Mouse (Mus musculus): ENCODE measurements around the gene Pou3f3. TPM values are rescaled to one million over a fixed set of nuclear protein-coding genes. Genes with fewer than 3 reads are reported as not detected.

Gene Pou3f3
- polyA plus RNA-seq, 1 experiment from 2014 or later, result 19.0 TPM

GRCm38 (mm10) chr1:42713104-42713932, 17.8 kb downstream of the Pou3f3 start:
- no peaks in the 10 kb centered on the region for H3K36me3 ChIP-seq (replicated peaks)
- WGBS, result under 1% methylated on average over 46 of the region's 46 CpGs
- H3K9ac ChIP-seq, result peak overlapping the region; percentile 57
- no peaks in the 10 kb centered on the region for H3K27me3 ChIP-seq (replicated peaks)
- peak; percentile 43 for ATAC-seq (replicated peaks)
- H3K4me1 ChIP-seq, result peaks cover 51% of the 10 kb centered on the region
- H3K4me2 ChIP-seq, result peak overlapping the region; percentile 69
- peak overlapping the region; percentile 77 for H3K27ac ChIP-seq
- no peaks in the 10 kb centered on the region for H3K9me3 ChIP-seq
- H3K4me3 ChIP-seq, result peak overlapping the region; percentile 54

DNA sequence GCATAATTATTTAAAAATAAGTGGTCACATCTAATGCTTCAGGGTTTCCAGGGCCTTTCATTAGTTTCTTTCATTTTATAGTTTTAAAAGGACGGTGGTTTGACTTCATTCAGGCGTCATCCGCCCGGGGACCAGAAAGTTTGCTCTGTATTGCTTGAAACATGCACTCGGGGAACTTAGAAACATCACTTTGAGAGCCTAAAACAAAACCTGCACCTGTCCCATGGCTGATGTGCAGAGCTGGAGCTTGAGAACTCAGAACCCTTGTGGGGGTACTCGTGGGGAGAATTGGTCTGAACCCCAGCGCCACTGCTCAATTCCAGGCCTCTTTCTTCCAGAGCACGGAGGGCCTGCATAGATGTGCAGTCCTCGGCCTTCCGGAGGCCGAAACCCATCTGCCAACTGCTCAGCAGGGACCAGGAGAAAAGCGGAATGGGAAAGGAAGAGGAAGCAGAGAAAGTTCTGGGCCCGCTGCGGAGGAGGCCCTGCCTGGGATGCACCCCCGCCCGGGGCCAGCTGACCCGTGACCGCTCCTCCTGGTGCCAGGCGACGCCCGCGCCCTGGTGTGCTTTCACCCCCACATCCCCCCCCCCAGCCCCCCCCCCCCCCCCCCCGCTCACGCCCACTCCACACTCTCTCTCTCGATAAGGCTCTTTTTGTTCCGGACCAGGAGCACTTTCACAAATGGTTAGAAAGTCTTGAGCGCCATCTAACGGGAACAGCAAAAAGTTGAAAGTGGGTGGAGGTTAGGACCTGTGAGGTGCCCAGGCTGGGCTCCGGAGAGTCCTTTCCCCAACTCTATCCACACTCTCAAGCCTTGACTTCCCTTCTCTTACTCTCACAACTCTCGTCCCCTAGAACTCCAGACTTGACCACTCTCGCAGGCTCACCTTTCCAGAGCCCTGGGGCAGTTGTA, 18.7 kb downstream of the Pou3f3 start:
- WGBS, result 2% methylated on average over 24 of the region's 31 CpGs
- peak; percentile 51 for ATAC-seq (replicated peaks)
- H3K4me3 ChIP-seq, result peak overlapping the region; percentile 54

GRCm38 (mm10) chr1:42718549-42718948, 23.0 kb downstream of the Pou3f3 start:
- Histone ChIP-seq H3K9me3 (no peaks in the 10 kb centered on the region), H3K27me3 (replicated peaks) (no peaks in the 10 kb centered on the region), H3K9ac (no peak overlapping the region), H3K36me3 (replicated peaks) (no peaks in the 10 kb centered on the region), H3K4me1 (peaks cover 20% of the 10 kb centered on the region), H3K27ac (0 out of 2 replicates have a peak overlapping the region, but pooled peaks have one; percentile 27), H3K4me3 (no peak overlapping the region), H3K4me2 (no peak overlapping the region)
- WGBS, result 20% methylated on average over 5 of the region's 5 CpGs
- peak; percentile 27 for ATAC-seq (replicated peaks)

More for the DNA sequence above, 18.7 kb downstream of the Pou3f3 start:
- H3K27me3 ChIP-seq (replicated peaks), result no peaks in the 10 kb centered on the region
- no peaks in the 10 kb centered on the region for H3K36me3 ChIP-seq (replicated peaks)
- H3K9ac ChIP-seq, result peak overlapping the region; percentile 57
- peak overlapping the region; percentile 77 for H3K27ac ChIP-seq
- H3K4me2 ChIP-seq, result peak overlapping the region; percentile 69
- H3K9me3 ChIP-seq, result no peaks in the 10 kb centered on the region
- H3K4me1 ChIP-seq, result peaks cover 49% of the 10 kb centered on the region

- peaks cover 10% of the 10 kb centered on the region for H3K4me1 ChIP-seq
- H3K27ac ChIP-seq, result no peak overlapping the region
- H3K4me3 ChIP-seq, result no peak overlapping the region
- H3K4me2 ChIP-seq, result no peak overlapping the region
- H3K9ac ChIP-seq, result no peak overlapping the region
- 72% methylated on average over 5 of the region's 5 CpGs for WGBS
- H3K36me3 ChIP-seq (replicated peaks), result no peaks in the 10 kb centered on the region
- no peak for ATAC-seq (replicated peaks)
- no peaks in the 10 kb centered on the region for H3K9me3 ChIP-seq
- no peaks in the 10 kb centered on the region for H3K27me3 ChIP-seq (replicated peaks)
Measured at GRCm38 (mm10) chr1:42721353-42721752, 25.8 kb downstream of the Pou3f3 start.

- Histone ChIP-seq H3K4me2 (no peak overlapping the region), H3K4me3 (no peak overlapping the region), H3K27ac (no peak overlapping the region), H3K36me3 (replicated peaks) (no peaks in the 10 kb centered on the region), H3K4me1 (0 out of 2 replicates have a peak, but pooled peaks cover 2% of the 10 kb centered on the region), H3K27me3 (replicated peaks) (no peaks in the 10 kb centered on the region), H3K9ac (no peak overlapping the region), H3K9me3 (no peaks in the 10 kb centered on the region)
- 93% methylated on average over 1 of the region's 1 CpGs for WGBS
- ATAC-seq (replicated peaks), result no peak
Measured at GRCm38 (mm10) chr1:42723769-42724300, 28.3 kb downstream of the Pou3f3 start.

- Histone ChIP-seq H3K4me2 (no peak overlapping the region), H3K27ac (no peak overlapping the region), H3K9me3 (no peaks in the 10 kb centered on the region), H3K9ac (no peak overlapping the region), H3K27me3 (replicated peaks) (no peaks in the 10 kb centered on the region), H3K36me3 (replicated peaks) (no peaks in the 10 kb centered on the region), H3K4me3 (no peak overlapping the region), H3K4me1 (no peaks in the 10 kb centered on the region)
- 85% methylated on average over 2 of the region's 2 CpGs for WGBS
- no peak for ATAC-seq (replicated peaks)
Measured at GRCm38 (mm10) chr1:42724881-42725280, 29.3 kb downstream of the Pou3f3 start.

GRCm38 (mm10) chr1:42727161-42727560, 31.6 kb downstream of the Pou3f3 start:
- Histone ChIP-seq H3K4me3 (no peak overlapping the region), H3K4me1 (no peaks in the 10 kb centered on the region), H3K36me3 (replicated peaks) (no peaks in the 10 kb centered on the region), H3K9ac (no peak overlapping the region), H3K27me3 (replicated peaks) (no peaks in the 10 kb centered on the region), H3K4me2 (no peak overlapping the region), H3K9me3 (no peaks in the 10 kb centered on the region), H3K27ac (no peak overlapping the region)
- no peak for ATAC-seq (replicated peaks)
- WGBS, result 90% methylated on average over 5 of the region's 5 CpGs

DNA sequence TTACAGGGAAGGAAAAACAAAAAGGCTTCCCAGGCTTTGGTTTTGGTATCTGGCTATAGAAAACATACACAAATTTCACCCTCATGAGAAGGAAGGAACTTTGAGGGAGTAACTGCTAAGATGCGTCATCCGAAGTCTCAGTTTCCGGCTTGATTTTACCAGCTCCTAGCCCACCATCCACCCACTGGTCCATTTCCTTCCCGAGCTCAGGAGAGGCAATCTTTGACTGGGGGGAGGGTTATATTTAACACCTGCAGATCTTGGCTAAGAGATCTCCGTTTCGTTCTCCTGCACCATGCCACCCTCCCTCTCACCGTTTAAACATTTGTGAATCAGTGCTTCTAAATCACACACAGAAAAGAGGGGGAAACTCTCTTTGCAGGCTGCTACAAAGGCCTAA, 32.1 kb downstream of the Pou3f3 start:
- no peaks in the 10 kb centered on the region for H3K36me3 ChIP-seq (replicated peaks)
- no peak for ATAC-seq (replicated peaks)
- H3K27ac ChIP-seq, result no peak overlapping the region
- H3K4me1 ChIP-seq, result no peaks in the 10 kb centered on the region
- H3K27me3 ChIP-seq (replicated peaks), result no peaks in the 10 kb centered on the region
- no peak overlapping the region for H3K9ac ChIP-seq
- 76% methylated on average over 7 of the region's 7 CpGs for WGBS
- H3K9me3 ChIP-seq, result no peaks in the 10 kb centered on the region
- no peak overlapping the region for H3K4me2 ChIP-seq
- no peak overlapping the region for H3K4me3 ChIP-seq

DNA sequence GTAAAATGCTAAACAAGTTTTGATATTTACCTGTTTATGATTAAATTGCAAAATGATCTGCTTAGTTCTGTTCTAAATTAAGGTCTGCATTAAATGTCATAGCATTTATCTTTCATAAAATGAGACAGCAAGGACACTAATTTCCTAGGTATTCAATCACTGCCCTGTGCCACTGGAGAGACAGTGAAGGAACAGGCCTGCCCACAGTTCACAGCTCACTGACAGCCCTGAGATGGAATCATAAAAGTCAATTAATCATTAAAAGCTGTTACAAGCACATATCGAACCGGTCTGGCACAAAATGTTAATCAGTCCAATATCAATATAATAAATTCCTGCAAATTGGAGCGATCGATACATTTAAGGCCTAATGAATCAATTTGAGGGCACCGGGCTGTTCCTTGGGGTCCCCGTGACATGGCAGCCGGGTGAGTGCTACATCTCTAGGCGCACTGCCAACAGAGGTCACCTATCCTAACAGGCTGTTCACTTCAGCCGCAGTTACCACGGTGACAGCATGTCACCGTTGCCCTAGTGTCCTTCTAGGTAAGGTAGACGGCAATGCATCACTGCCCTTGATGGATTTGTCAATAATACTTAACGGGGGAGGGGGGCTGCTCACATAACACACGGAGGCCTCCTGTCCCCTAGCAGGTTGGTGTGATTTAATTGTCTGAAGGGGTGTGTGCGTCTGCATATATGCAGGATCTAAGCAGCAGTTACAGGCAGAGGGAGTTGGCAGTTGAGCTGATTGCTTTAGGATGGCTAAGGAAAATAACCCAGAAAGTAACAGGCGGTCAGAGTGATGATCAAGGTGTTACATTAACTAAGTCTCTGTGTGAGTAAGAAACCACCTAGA, 46.0 kb downstream of the Pou3f3 start:
- Histone ChIP-seq H3K9ac (no peak overlapping the region), H3K4me2 (no peak overlapping the region), H3K9me3 (no peaks in the 10 kb centered on the region), H3K27ac (no peak overlapping the region), H3K36me3 (replicated peaks) (no peaks in the 10 kb centered on the region), H3K4me3 (no peak overlapping the region), H3K27me3 (replicated peaks) (no peaks in the 10 kb centered on the region), H3K4me1 (peaks cover 7% of the 10 kb centered on the region; the same call in 1 of the 2 replicates)
- ATAC-seq (replicated peaks), result peak; percentile 64
- WGBS, result 59% methylated on average over 16 of the region's 16 CpGs

DNA sequence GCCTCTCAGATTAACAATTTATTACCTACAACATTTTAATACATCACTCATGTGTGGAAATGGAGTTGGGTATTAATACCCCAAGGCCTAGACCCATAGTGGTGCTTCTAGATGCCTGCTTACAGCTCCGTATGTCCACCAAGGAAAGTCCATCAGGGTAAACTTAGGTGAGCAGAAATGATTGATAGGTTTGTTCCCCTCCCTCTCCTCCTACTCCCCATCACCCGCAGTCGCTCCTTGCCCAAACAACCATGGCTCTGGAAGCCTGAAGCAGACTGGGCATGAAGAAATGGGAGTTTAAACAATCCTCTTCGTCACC, 46.6 kb downstream of the Pou3f3 start:
- 74% methylated on average over 4 of the region's 4 CpGs for WGBS
- no peaks in the 10 kb centered on the region for H3K9me3 ChIP-seq
- no peak overlapping the region for H3K4me3 ChIP-seq
- no peak overlapping the region for H3K27ac ChIP-seq
- no peaks in the 10 kb centered on the region for H3K27me3 ChIP-seq (replicated peaks)
- ATAC-seq (replicated peaks), result no peak
- no peak overlapping the region for H3K9ac ChIP-seq
- no peak overlapping the region for H3K4me2 ChIP-seq
- H3K36me3 ChIP-seq (replicated peaks), result no peaks in the 10 kb centered on the region
- peaks cover 7% of the 10 kb centered on the region; the same call in 1 of the 2 replicates for H3K4me1 ChIP-seq

DNA sequence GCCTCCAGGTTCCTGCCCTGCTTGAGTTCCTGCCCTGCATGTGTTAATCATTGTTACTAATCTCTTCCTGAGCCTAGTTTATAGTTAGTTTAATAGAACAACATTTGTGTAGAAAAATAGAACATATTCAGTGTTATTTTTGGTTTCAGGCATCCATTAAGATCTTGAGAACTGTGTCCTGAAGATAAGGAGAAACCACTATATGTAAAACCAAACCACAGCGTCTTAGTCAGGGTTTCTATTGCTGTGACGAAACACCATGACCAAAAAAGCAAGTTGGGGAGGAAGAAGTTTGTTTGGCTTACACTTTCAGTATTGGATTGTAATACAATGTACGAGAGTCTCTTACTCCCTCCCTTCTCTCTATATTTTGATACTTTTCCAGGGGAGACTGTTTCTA, 49.5 kb downstream of the Pou3f3 start:
- Histone ChIP-seq H3K4me1 (peaks cover 7% of the 10 kb centered on the region; the same call in 1 of the 2 replicates), H3K4me2 (no peak overlapping the region), H3K4me3 (no peak overlapping the region), H3K9me3 (no peaks in the 10 kb centered on the region), H3K27ac (no peak overlapping the region), H3K27me3 (replicated peaks) (no peaks in the 10 kb centered on the region), H3K36me3 (replicated peaks) (no peaks in the 10 kb centered on the region), H3K9ac (no peak overlapping the region)
- no peak for ATAC-seq (replicated peaks)
- WGBS, result 89% methylated on average over 3 of the region's 3 CpGs
